Mouse (Mus musculus) cerebellum, adult 2 months (tissue): ENCODE results near the gene 5330417C22Rik.

Source experiments
- CTCF ChIP-seq: fragments of 200-500 bp; IDR thresholded peaks from 2 replicates; pipeline ENCODE4 v1.5.1; 2011; ENCODE audit warnings: low read depth, mild to moderate bottlenecking, control low read depth, low read length, moderate library complexity, borderline replicate concordance; ENCODE audit not compliant: insufficient read depth
- POLR2A ChIP-seq: fragments of 200-500 bp; IDR thresholded peaks from 2 replicates; pipeline ENCODE4 v1.6.1; 2011; ENCODE audit warnings: low read length, control low read depth, borderline replicate concordance; ENCODE audit not compliant: insufficient read depth

GRCm38 (mm10) chr3:108451969-108452368 lies 84.4 kb downstream of the 5330417C22Rik start:
- TF ChIP-seq CTCF (no peak), POLR2A (no peak)
